Mouse (Mus musculus) liver, postnatal 0 days (tissue): ENCODE data around the gene Abca4. TPM values are rescaled to one million over a fixed set of nuclear protein-coding genes. Genes with fewer than 3 reads are reported as not detected.

Experiments used
- ATAC-seq: fragments of 200-750 bp; cut with Nextera tagmentation; 2 replicates; pipeline ENCODE4 v1.8.0; 2017; ENCODE audit warnings: mild to moderate bottlenecking, moderate library complexity
- DNase-seq: peaks from one replicate; pipeline ENCODE4 v3.0.0-alpha.2; 2016
- H3K27ac ChIP-seq: fragments of 300-500 bp; sonication (generic); 2 replicates; pipeline ENCODE4 v1.5.1; 2014; ENCODE audit warnings: antibody characterized with exemption, moderate library complexity, mild to moderate bottlenecking, low read depth
- H3K27me3 ChIP-seq: fragments of 300-500 bp; sonication (generic); 2 replicates; pipeline ENCODE4 v1.6.1; 2014; ENCODE audit warnings: low read length, control low read depth, mixed read lengths; ENCODE audit not compliant: insufficient read depth
- H3K36me3 ChIP-seq: fragments of 300-500 bp; sonication (generic); replicated peaks from 2 replicates; pipeline ENCODE4 v1.6.1; 2014; ENCODE audit warnings: mild to moderate bottlenecking, control low read depth, low read length, moderate library complexity, mixed read lengths; ENCODE audit not compliant: insufficient read depth
- H3K4me1 ChIP-seq: fragments of 300-500 bp; sonication (generic); 2 replicates; pipeline ENCODE4 v1.6.1; 2014; ENCODE audit warnings: antibody characterized with exemption, mild to moderate bottlenecking, control low read depth; ENCODE audit not compliant: insufficient read depth
- H3K4me2 ChIP-seq: fragments of 300-500 bp; sonication (generic); 2 replicates; pipeline ENCODE4 v1.6.1; 2014; ENCODE audit warnings: low read depth, mild to moderate bottlenecking, low read length, moderate library complexity, mixed read lengths
- H3K4me3 ChIP-seq: fragments of 300-500 bp; sonication (generic); 2 replicates; pipeline ENCODE4 v1.5.1; 2014; ENCODE audit warnings: low read depth, low read length
- H3K9ac ChIP-seq: fragments of 300-500 bp; sonication (generic); replicated peaks from 2 replicates; pipeline ENCODE4 v1.6.1; 2014; ENCODE audit warnings: mild to moderate bottlenecking, moderate library complexity
- H3K9me3 ChIP-seq: fragments of 300-500 bp; sonication (generic); 2 replicates; pipeline ENCODE4 v1.6.1; 2016; ENCODE audit warnings: mild to moderate bottlenecking, control low read depth, low read length, mixed read lengths
- CTCF ChIP-seq: sonication (generic); IDR thresholded peaks from 2 replicates; pipeline ENCODE4 v1.5.1; 2016; ENCODE audit warnings: antibody characterized with exemption, low read depth
- EP300 ChIP-seq: IDR thresholded peaks from 2 replicates; pipeline ENCODE4 v1.6.1; 2016; ENCODE audit warnings: antibody characterized with exemption, low read depth, mild to moderate bottlenecking
- WGBS: fragments of 180-500 bp; shearing (Covaris S2); extraction: QIAGEN DNeasy Blood & Tissue Kit; methylation state at CpG from one replicate; pipeline ENCODE4 v1.1.7; 2014; ENCODE audit not compliant: insufficient replicate concordance; 5-methylcytosine and 5-hydroxymethylcytosine counted together
- polyA plus RNA-seq: library from polyadenylated mRNA; unstranded; fragments of >200 nt; fragmentation: Nextera tagmentation; extraction: Ambion mirVana; gene quantifications from 2 replicates; pipeline ENCODE4 v1.2.1, GENCODE M21; 2015

Abca4 gene
- polyA plus RNA-seq, 1 experiment from 2014 or later, result 0.40 TPM

DNA sequence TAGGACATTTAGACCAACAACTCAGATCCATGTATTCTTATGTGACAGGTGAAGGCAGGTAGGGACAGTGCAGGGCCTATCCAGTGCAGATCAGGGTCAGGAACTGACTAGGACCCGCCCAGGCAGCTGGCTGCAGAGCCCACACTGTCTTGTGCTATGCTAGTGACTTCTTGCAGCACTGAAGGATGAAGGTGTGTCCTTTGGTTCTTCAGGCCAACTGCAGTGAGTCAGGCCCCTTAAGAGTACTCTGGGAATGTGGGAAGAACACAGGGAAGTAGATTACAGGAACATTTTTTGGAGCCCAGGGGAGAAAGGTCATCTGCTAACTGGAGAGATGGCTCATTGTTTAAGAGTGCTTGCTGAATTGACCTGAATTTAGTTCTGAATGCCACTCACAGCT, 31.8 kb upstream of the Abca4 start:
- no peaks in the 10 kb centered on the region for H3K9me3 ChIP-seq
- no peak overlapping the region for H3K4me3 ChIP-seq
- H3K4me2 ChIP-seq, result no peak overlapping the region
- DNase-seq, result no peak
- no peak overlapping the region for H3K27ac ChIP-seq
- ATAC-seq, result no peak
- no peak overlapping the region for H3K9ac ChIP-seq
- no peaks in the 10 kb centered on the region for H3K27me3 ChIP-seq
- 71% methylated on average over 1 of the region's 1 CpGs for WGBS
- no peaks in the 10 kb centered on the region for H3K4me1 ChIP-seq
- peaks cover 27% of the 10 kb centered on the region for H3K36me3 ChIP-seq
- TF ChIP-seq EP300 (no peak), CTCF (no peak)

- no peak overlapping the region for H3K4me2 ChIP-seq
- no peaks in the 10 kb centered on the region for H3K4me1 ChIP-seq
- no peak overlapping the region for H3K4me3 ChIP-seq
- ATAC-seq (no peak), DNase-seq (no peak)
- H3K9me3 ChIP-seq, result no peaks in the 10 kb centered on the region
- H3K27ac ChIP-seq, result no peak overlapping the region
- 0 out of 2 replicates have a peak, but pooled peaks cover 5% of the 10 kb centered on the region for H3K36me3 ChIP-seq
- WGBS, result 89% methylated on average over 7 of the region's 7 CpGs
- TF ChIP-seq CTCF (no peak), EP300 (no peak)
- H3K9ac ChIP-seq, result no peak overlapping the region
- H3K27me3 ChIP-seq, result no peaks in the 10 kb centered on the region
Measured at GRCm38 (mm10) chr3:122018421-122018820, 25.8 kb upstream of the Abca4 start.

DNA sequence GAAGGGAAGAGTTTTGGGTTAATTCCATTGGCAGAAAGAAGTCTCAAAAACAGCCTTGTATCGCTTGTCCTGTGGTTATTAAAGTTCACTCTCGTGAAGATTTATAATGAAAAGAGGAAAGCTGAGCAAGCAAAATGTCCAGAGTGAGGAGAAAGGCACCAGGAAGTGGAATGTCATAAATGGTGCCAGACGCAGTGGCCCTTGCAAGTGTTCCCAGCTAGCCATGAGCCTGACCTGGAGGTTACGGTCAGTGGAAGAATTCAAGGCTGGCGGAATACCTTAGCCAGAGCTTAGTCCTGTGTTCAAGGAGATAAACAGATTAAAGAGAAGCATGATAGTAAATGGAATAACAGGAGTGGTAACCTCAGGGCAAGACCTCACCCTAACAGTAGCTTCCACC, 25.1 kb upstream of the Abca4 start:
- H3K27me3 ChIP-seq, result no peaks in the 10 kb centered on the region
- H3K9ac ChIP-seq, result no peak overlapping the region
- H3K36me3 ChIP-seq, result 0 out of 2 replicates have a peak, but pooled peaks cover 5% of the 10 kb centered on the region
- no peaks in the 10 kb centered on the region for H3K4me1 ChIP-seq
- ATAC-seq (no peak), DNase-seq (no peak)
- no peak for TF ChIP-seq CTCF
- TF ChIP-seq EP300, result no peak
- H3K4me3 ChIP-seq, result no peak overlapping the region
- 76% methylated on average over 5 of the region's 5 CpGs for WGBS
- no peak overlapping the region for H3K4me2 ChIP-seq
- H3K9me3 ChIP-seq, result no peaks in the 10 kb centered on the region
- no peak overlapping the region for H3K27ac ChIP-seq

DNA sequence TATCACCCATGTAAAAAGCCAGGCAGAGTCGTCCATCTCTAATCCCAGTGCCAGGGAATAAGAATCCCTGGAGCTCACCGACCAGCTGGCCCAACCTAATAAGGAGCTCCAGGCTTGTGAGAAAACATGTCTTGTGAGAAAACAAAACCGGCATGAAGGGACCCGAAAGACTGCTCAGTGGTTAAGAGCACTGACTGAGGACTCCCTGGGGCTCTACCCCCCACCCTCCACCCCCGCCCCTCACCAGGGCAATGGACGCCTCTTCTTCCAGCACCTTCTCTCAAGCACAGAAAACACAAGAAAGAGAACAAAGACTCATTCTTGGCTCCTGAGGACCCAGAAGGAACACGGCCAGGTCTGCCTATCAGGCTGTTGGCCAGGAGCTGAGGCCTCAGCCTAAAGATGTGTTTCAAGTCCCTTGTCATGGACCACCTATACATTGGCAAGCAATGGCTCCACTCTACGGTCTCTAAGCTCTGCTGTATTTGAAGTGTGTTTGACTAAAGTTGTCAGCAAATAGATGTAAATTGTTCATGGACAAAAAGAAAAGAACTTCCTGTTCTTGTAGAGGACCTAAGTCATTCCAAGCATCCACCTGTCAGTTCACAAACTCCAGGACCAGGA, 23.1 kb upstream of the Abca4 start:
- TF ChIP-seq EP300 (no peak), CTCF (no peak)
- 81% methylated on average over 8 of the region's 8 CpGs for WGBS
- no peak overlapping the region for H3K27ac ChIP-seq

DNA sequence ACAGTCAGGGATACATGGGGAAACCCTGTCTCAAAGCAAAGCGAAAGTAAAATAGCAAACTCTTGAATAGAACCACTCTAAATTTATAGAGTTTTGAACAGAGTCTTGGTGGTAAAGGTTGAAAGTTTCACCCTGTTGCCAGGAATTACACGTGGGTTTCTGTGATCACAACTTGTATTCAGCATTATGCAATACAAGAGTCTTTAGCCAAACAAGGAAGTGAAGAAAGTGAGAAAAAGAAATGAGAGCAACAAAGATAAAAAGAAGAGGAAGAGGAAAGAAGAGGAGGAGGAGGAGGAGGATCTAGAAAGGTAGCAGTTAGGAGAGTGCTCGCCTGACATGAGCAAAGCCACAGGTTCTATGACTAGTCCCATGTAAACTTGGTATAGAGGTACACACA, 21.9 kb upstream of the Abca4 start:
- no peak overlapping the region for H3K9ac ChIP-seq
- ATAC-seq (no peak), DNase-seq (no peak)
- TF ChIP-seq CTCF (no peak), EP300 (no peak)
- H3K36me3 ChIP-seq, result no peaks in the 10 kb centered on the region
- no peak overlapping the region for H3K4me2 ChIP-seq
- H3K4me3 ChIP-seq, result no peak overlapping the region
- WGBS, result 44% methylated on average over 3 of the region's 3 CpGs
- no peaks in the 10 kb centered on the region for H3K27me3 ChIP-seq
- no peak overlapping the region for H3K27ac ChIP-seq
- no peaks in the 10 kb centered on the region for H3K9me3 ChIP-seq
- no peaks in the 10 kb centered on the region for H3K4me1 ChIP-seq

More for the DNA sequence above, 23.1 kb upstream of the Abca4 start:
- no peak for DNase-seq
- H3K27me3 ChIP-seq, result no peaks in the 10 kb centered on the region
- H3K9ac ChIP-seq, result no peak overlapping the region
- no peak for ATAC-seq
- no peak overlapping the region for H3K4me3 ChIP-seq
- 0 out of 2 replicates have a peak, but pooled peaks cover 3% of the 10 kb centered on the region for H3K36me3 ChIP-seq
- H3K9me3 ChIP-seq, result no peaks in the 10 kb centered on the region
- no peak overlapping the region for H3K4me2 ChIP-seq
- H3K4me1 ChIP-seq, result no peaks in the 10 kb centered on the region

- no peak overlapping the region for H3K4me2 ChIP-seq
- no peak for TF ChIP-seq CTCF
- TF ChIP-seq EP300, result no peak
- H3K9me3 ChIP-seq, result no peaks in the 10 kb centered on the region
- no peak for ATAC-seq
- no peaks in the 10 kb centered on the region for H3K4me1 ChIP-seq
- 58% methylated on average over 5 of the region's 5 CpGs for WGBS
- no peak for DNase-seq
- H3K27ac ChIP-seq, result no peak overlapping the region
- H3K27me3 ChIP-seq, result no peaks in the 10 kb centered on the region
- H3K36me3 ChIP-seq, result no peaks in the 10 kb centered on the region
- H3K4me3 ChIP-seq, result no peak overlapping the region
- H3K9ac ChIP-seq, result no peak overlapping the region
Measured at GRCm38 (mm10) chr3:122026676-122027075, 17.6 kb upstream of the Abca4 start.
